In the genomic region with DNA sequence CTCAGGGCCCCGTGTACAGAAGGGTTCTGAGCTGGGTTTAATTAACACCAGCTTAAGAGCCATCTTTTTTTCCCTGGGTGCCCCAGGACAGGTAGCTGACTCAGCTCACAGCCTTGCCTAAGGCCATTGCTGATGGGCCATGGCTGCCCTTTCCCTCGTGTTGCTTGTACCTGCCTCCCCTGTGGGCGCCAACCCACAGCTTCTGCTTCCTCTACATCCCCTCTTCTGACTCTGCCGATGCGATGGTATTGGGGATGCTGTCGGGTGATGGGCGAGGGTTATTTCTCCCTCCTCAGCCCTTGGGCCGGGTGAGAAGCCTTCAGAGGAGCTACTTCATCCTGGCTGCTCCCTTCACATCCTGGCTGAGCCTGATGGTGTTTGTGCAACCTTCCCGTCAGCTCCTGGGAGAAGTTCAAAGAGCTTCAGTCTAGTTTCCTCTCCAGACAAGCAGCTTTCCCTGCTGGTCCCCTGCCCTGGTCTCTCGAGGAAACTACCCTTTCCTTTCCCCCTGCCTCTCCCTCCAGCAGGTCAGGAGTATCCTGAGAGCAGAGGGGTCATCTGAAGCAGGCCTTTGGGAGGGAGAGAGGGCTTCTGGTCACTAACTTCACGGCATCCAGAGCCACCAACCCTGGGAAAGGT, we compare ENCODE assay signal across 10 mouse cellular contexts. TPM values are rescaled to one million over a fixed set of nuclear protein-coding genes. Genes with fewer than 3 reads are reported as not detected.
DNase-seq lines count a peak whose midpoint lies in the region; ATAC-seq lines count a peak whose summit lies in the region.
"Had no signal": no experiment of that assay in that cellular context is flagged by ENCODE, and none has a peak within 500 bp of the region (broad histone marks: within the 10 kb centered on the region; RNA-seq: fewer than 3 reads in every experiment).

No protein-coding gene starts in this region.

- DNase-seq in kidney, adult 18-20 months: peak; percentile 30
- DNase-seq in kidney, adult 11 months: no peak
- DNase-seq in kidney, postnatal 36 days: peak; percentile 32 to 45
- DNase-seq in thymus, postnatal 14 days: no peak
- no peak for DNase-seq in yolk sac, embryonic 10.5 days (ENCODE audit: low spot score)
- DNase-seq in embryo, embryonic 11 days: no peak
- DNase-seq: liver, postnatal 0 days had no signal

- peak; percentile 46 for ATAC-seq in granulocyte monocyte progenitor cell, adult 5-6 weeks (replicated peaks; ENCODE audit: poor library complexity, severe bottlenecking)
- ATAC-seq: liver, postnatal 0 days had no signal

- H3K4me1 ChIP-seq in brown adipose tissue, adult 24 weeks (ENCODE audit: control insufficient read depth, insufficient read depth, insufficient read length, low read length): peaks cover 12% of the 10 kb centered on the region

- H3K27ac ChIP-seq in brown adipose tissue, adult 24 weeks (replicated peaks; ENCODE audit: low read depth, low read length): 0 out of 2 replicates have a peak overlapping the region, but pooled peaks have one; percentile 7

- no peak overlapping the region for H3K4me3 ChIP-seq in brown adipose tissue, adult 24 weeks (ENCODE audit: insufficient read depth, low read depth, low read length)

RNA-seq across cellular contexts. Expression of a gene that starts 32.4 kb away (rescaled TPM):
- 226 and 250 TPM in 2 replicates for polyA plus RNA-seq in brown adipose tissue, adult 24 weeks (2012; ENCODE audit: insufficient read depth, insufficient read length, missing spikeins)
- total RNA-seq in granulocyte monocyte progenitor cell, adult 5-6 weeks (2014; fragmentation: Nextera tagmentation): 221 and 248 TPM in 2 replicates
- 186 and 206 TPM in 2 replicates for total RNA-seq in granulocyte monocyte progenitor cell, adult 5-6 weeks (2017)

RNA-seq across cellular contexts. Expression of a gene that starts 37.6 kb away (rescaled TPM):
- 2.5 and 3.0 TPM in 2 replicates for polyA plus RNA-seq in brown adipose tissue, adult 24 weeks (2012; ENCODE audit: insufficient read depth, insufficient read length, missing spikeins)
- total RNA-seq in granulocyte monocyte progenitor cell, adult 5-6 weeks (2014; fragmentation: Nextera tagmentation): 0.52 and 6.0 TPM in 2 replicates
- 0.21 and 0.60 TPM in 2 replicates for total RNA-seq in granulocyte monocyte progenitor cell, adult 5-6 weeks (2017)
- polyA plus RNA-seq: G1E had no signal

Comparison
In these comparisons a context has a peak if more than half of its experiments do, and no peak if none do; other contexts are left out.
1. DNase-seq: peak in kidney, adult 18-20 months (single experiment) and kidney, postnatal 36 days (2 of 2); none in kidney, adult 11 months (single experiment), thymus, postnatal 14 days (single experiment), yolk sac, embryonic 10.5 days (single experiment) and embryo, embryonic 11 days (single experiment).